Comparison of ENCODE assay signal across 28 mouse cellular contexts in genomic region chr15:11725620-11726530, GRCm38 (mm10).
DNase-seq lines count a peak whose midpoint lies in the region; ATAC-seq and TF ChIP-seq lines count a peak whose summit lies in the region.
"Had no signal": no experiment of that assay in that cellular context is flagged by ENCODE, and none has a peak within 500 bp of the region (broad histone marks: within the 10 kb centered on the region; RNA-seq: fewer than 3 reads in every experiment).

No protein-coding gene starts in this region.

- no peaks in the 10 kb centered on the region for H3K27me3 ChIP-seq in heart, embryonic 11.5 days (ENCODE audit: control insufficient read depth, insufficient read depth, low read length)
- H3K27me3 ChIP-seq in liver, adult 2 months (ENCODE audit: control insufficient read depth, insufficient read depth, low read length): no peaks in the 10 kb centered on the region
- H3K27me3 ChIP-seq in liver, embryonic 13.5 days: no peaks in the 10 kb centered on the region
- no peaks in the 10 kb centered on the region for H3K27me3 ChIP-seq in stomach, postnatal 0 days (ENCODE audit: control insufficient read depth, insufficient read depth, low read length)
- H3K27me3 ChIP-seq: embryonic facial prominence, embryonic 13.5 days; kidney, embryonic 15.5 days; limb, embryonic 12.5 days; stomach, embryonic 15.5 days had no signal

- H3K9me3 ChIP-seq in heart, embryonic 11.5 days (replicated peaks; ENCODE audit: control insufficient read depth, low read length): no peaks in the 10 kb centered on the region
- H3K9me3 ChIP-seq in liver, embryonic 13.5 days (replicated peaks): no peaks in the 10 kb centered on the region
- H3K9me3 ChIP-seq in stomach, postnatal 0 days (ENCODE audit: control insufficient read depth, low read length): no peaks in the 10 kb centered on the region
- H3K9me3 ChIP-seq: embryonic facial prominence, embryonic 13.5 days; forebrain, embryonic 10.5 days; kidney, embryonic 15.5 days; limb, embryonic 12.5 days; stomach, embryonic 15.5 days had no signal

- H3K79me2 ChIP-seq in liver, adult 2 months (ENCODE audit: control insufficient read depth, insufficient read depth, low read length): no peaks in the 10 kb centered on the region

- WGBS in heart, embryonic 11.5 days (ENCODE audit: insufficient replicate concordance): 27% methylated on average over 10 of the region's 10 CpGs
- WGBS in liver, adult 2 months: 16% methylated on average over 10 of the region's 10 CpGs
- WGBS in liver, embryonic 13.5 days (ENCODE audit: insufficient replicate concordance): 54% methylated on average over 10 of the region's 10 CpGs
- 62% methylated on average over 10 of the region's 10 CpGs for WGBS in stomach, postnatal 0 days

- no peak overlapping the region for H3K9ac ChIP-seq in heart, embryonic 11.5 days (ENCODE audit: low read depth, low read length)
- no peak overlapping the region for H3K9ac ChIP-seq in liver, adult 2 months (ENCODE audit: low read depth, low read length)
- H3K9ac ChIP-seq in liver, embryonic 13.5 days: no peak overlapping the region
- H3K9ac ChIP-seq in stomach, postnatal 0 days (ENCODE audit: low read length): no peak overlapping the region
- H3K9ac ChIP-seq: embryonic facial prominence, embryonic 13.5 days; kidney, embryonic 15.5 days; limb, embryonic 12.5 days; stomach, embryonic 15.5 days had no signal

- TF ChIP-seq CTCF in liver, adult 2 months (IDR thresholded peaks at IDR 0.05; ENCODE audit: low read depth, low read length): no peak
- no peak for TF ChIP-seq CTCF in stomach, postnatal 0 days (IDR thresholded peaks at IDR 0.05; ENCODE audit: low read depth)

- peak; percentile 71 for ATAC-seq in heart, embryonic 11.5 days (replicated peaks; ENCODE audit: insufficient number of reproducible peaks, low FRiP score, low TSS enrichment)
- ATAC-seq in liver, embryonic 13.5 days (ENCODE audit: low read depth): peak; percentile 70
- 0 out of 2 replicates have a peak, but pooled peaks have one; percentile 29 for ATAC-seq in stomach, postnatal 0 days (ENCODE audit: low FRiP score, low TSS enrichment)
- ATAC-seq: forebrain, embryonic 16.5 days; hindbrain, embryonic 16.5 days; midbrain, embryonic 16.5 days; Patski had no signal

- no peak overlapping the region for H3K4me2 ChIP-seq in heart, embryonic 11.5 days
- H3K4me2 ChIP-seq in liver, embryonic 13.5 days: 0 out of 2 replicates have a peak overlapping the region, but pooled peaks have one; percentile 9
- no peak overlapping the region for H3K4me2 ChIP-seq in stomach, postnatal 0 days (replicated peaks; ENCODE audit: low read depth)
- H3K4me2 ChIP-seq: embryonic facial prominence, embryonic 13.5 days; kidney, embryonic 15.5 days; limb, embryonic 12.5 days; stomach, embryonic 15.5 days had no signal

- H3K36me3 ChIP-seq in heart, embryonic 11.5 days (ENCODE audit: control insufficient read depth, insufficient read depth, low read length): no peaks in the 10 kb centered on the region
- no peaks in the 10 kb centered on the region for H3K36me3 ChIP-seq in liver, adult 2 months (ENCODE audit: control insufficient read depth, insufficient read depth, low read length)
- no peaks in the 10 kb centered on the region for H3K36me3 ChIP-seq in liver, embryonic 13.5 days
- H3K36me3 ChIP-seq in stomach, postnatal 0 days (ENCODE audit: control insufficient read depth, insufficient read depth, low read length): no peaks in the 10 kb centered on the region
- H3K36me3 ChIP-seq: embryonic facial prominence, embryonic 13.5 days; forebrain, embryonic 10.5 days; kidney, embryonic 15.5 days; limb, embryonic 12.5 days; stomach, embryonic 15.5 days had no signal

- no peaks in the 10 kb centered on the region for H3K4me1 ChIP-seq in heart, embryonic 11.5 days (ENCODE audit: control insufficient read depth, insufficient read depth, low read length)
- peaks cover 11% of the 10 kb centered on the region; the same call in 1 of the 2 replicates for H3K4me1 ChIP-seq in liver, adult 2 months (ENCODE audit: control insufficient read depth, insufficient read depth, low read length)
- H3K4me1 ChIP-seq in liver, embryonic 13.5 days (replicated peaks): no peaks in the 10 kb centered on the region; the same call in 1 of the 2 replicates
- H3K4me1 ChIP-seq in stomach, postnatal 0 days (replicated peaks; ENCODE audit: control insufficient read depth, insufficient read depth): no peaks in the 10 kb centered on the region
- H3K4me1 ChIP-seq: forebrain, embryonic 10.5 days; kidney, embryonic 15.5 days; limb, embryonic 12.5 days; stomach, embryonic 15.5 days had no signal

- TF ChIP-seq EP300 in stomach, postnatal 0 days (optimal IDR thresholded peaks at IDR 0.05): no peak

- H3K4me3 ChIP-seq in heart, embryonic 11.5 days (ENCODE audit: low read depth, low read length): no peak overlapping the region
- H3K4me3 ChIP-seq in liver, adult 2 months (ENCODE audit: insufficient read depth, low read depth, low read length): no peak overlapping the region
- H3K4me3 ChIP-seq in liver, embryonic 13.5 days (replicated peaks): no peak overlapping the region
- H3K4me3 ChIP-seq in stomach, postnatal 0 days (ENCODE audit: low read depth, low read length): no peak overlapping the region
- H3K4me3 ChIP-seq: embryonic facial prominence, embryonic 13.5 days; forebrain, embryonic 10.5 days; gastrocnemius, adult 2 months; kidney, embryonic 15.5 days; limb, embryonic 12.5 days; stomach, embryonic 15.5 days had no signal

- no peak for DNase-seq in heart, postnatal 10 days
- DNase-seq in liver, adult 2 months (ENCODE audit: extremely low read depth, low read depth, low spot score): peak; percentile 90
- no peak for DNase-seq in liver
- DNase-seq in liver, embryonic 13.5 days: no peak
- DNase-seq in stomach, postnatal 0 days (ENCODE audit: low spot score): no peak
- DNase-seq in gastrocnemius, postnatal 14 days: no peak
- DNase-seq in thymus, postnatal 25 days: no peak
- DNase-seq: adrenal gland, postnatal 25 days; cerebellum, adult 18-20 months; cerebellum, postnatal 10 days; gastrocnemius, adult 2 months; kidney, adult 18-20 months; kidney, postnatal 25 days; lung, adult 2 months; lung, postnatal 10 days; right cerebral cortex, postnatal 25 days; thymus, postnatal 14 days had no signal

- peak overlapping the region; percentile 47 for H3K27ac ChIP-seq in heart, embryonic 11.5 days (ENCODE audit: low read depth, low read length)
- peak overlapping the region; percentile 31 for H3K27ac ChIP-seq in liver, adult 2 months (replicated peaks; ENCODE audit: insufficient read depth, low read depth, low read length)
- peak overlapping the region; percentile 43 for H3K27ac ChIP-seq in liver, embryonic 13.5 days
- H3K27ac ChIP-seq in stomach, postnatal 0 days (replicated peaks): no peak overlapping the region
- H3K27ac ChIP-seq: embryonic facial prominence, embryonic 13.5 days; forebrain, embryonic 10.5 days; gastrocnemius, adult 2 months; kidney, embryonic 15.5 days; limb, embryonic 12.5 days; macrophage; stomach, embryonic 15.5 days had no signal

- intact Hi-C loops in heart, postnatal 10 days (cut with DNase I): no loop called here
- intact Hi-C loops in gastrocnemius, postnatal 14 days (cut with DNase I; ENCODE audit: low total_unique reads): no loop called here

- TF ChIP-seq POLR2A in liver, adult 2 months (IDR thresholded peaks at IDR 0.05; ENCODE audit: extremely low read depth, insufficient read depth, low read length): no peak
